Mouse (Mus musculus) MEL (cell line): ENCODE results near the gene Krtap22-2. TPM values are rescaled to one million over a fixed set of nuclear protein-coding genes. Genes with fewer than 3 reads are reported as not detected.
"Not testable (repeated sequence)": the region's sequence is repeated elsewhere in the genome, so short reads cannot be mapped to it uniquely, and the experiment has no call there.

Experiments used
- DNase-seq: peaks from one replicate; pipeline ENCODE4 v3.0.0; 2011; ENCODE audit warnings: low read depth, low spot score
- H3K27ac ChIP-seq: 2 replicates; pipeline ENCODE4 v1.5.1; 2012; ENCODE audit warnings: low read depth, mild to moderate bottlenecking, control low read depth, low read length, moderate library complexity; ENCODE audit not compliant: control insufficient read depth
- H3K27me3 ChIP-seq, 2 experiments: fragments of 150-350 bp in 1 of 2; sonication (generic) in 1 of 2; 2 replicates each; pipeline ENCODE4 v1.6.1; 2012; ENCODE audit warnings: low read length in 2 of 2, mild to moderate bottlenecking in 2 of 2, improper control_type of control experiment in 1 of 2, moderate library complexity in 1 of 2; ENCODE audit not compliant: insufficient read depth in 2 of 2, control insufficient read depth in 1 of 2
- H3K36me3 ChIP-seq, 2 experiments: 2 replicates each; pipeline ENCODE4 v1.6.1; 2012 to 2014; ENCODE audit warnings: low read length in 2 of 2, improper control_type of control experiment in 1 of 2, inconsistent platforms in 1 of 2, mild to moderate bottlenecking in 1 of 2; ENCODE audit not compliant: insufficient read depth in 2 of 2, control insufficient read depth in 1 of 2
- H3K4me1 ChIP-seq, 2 experiments: fragments of 150-350 bp in 1 of 2; sonication (generic) in 1 of 2; 2 replicates each; pipeline ENCODE4 v1.6.1; 2012; ENCODE audit warnings: low read length in 2 of 2, improper control_type of control experiment in 1 of 2, mild to moderate bottlenecking in 1 of 2; ENCODE audit not compliant: insufficient read depth in 2 of 2, control insufficient read depth in 1 of 2
- H3K4me3 ChIP-seq, 2 experiments: fragments of 150-350 bp in 1 of 2; sonication (generic) in 1 of 2; 2 replicates each; pipeline ENCODE4 v1.5.1; 2012; ENCODE audit warnings: low read depth in 2 of 2, low read length in 2 of 2, mild to moderate bottlenecking in 2 of 2, moderate library complexity in 2 of 2, control low read depth in 1 of 2, improper control_type of control experiment in 1 of 2; ENCODE audit not compliant: control insufficient read depth in 1 of 2, insufficient read depth in 1 of 2
- H3K79me2 ChIP-seq: 2 replicates; pipeline ENCODE4 v1.6.1; 2012; ENCODE audit warnings: mild to moderate bottlenecking, low read length, moderate library complexity; ENCODE audit not compliant: control insufficient read depth, poor library complexity, insufficient read depth
- H3K9ac ChIP-seq: 2 replicates; pipeline ENCODE4 v1.6.1; 2012; ENCODE audit warnings: low read depth, mild to moderate bottlenecking, control low read depth, low read length, moderate library complexity; ENCODE audit not compliant: control insufficient read depth, poor library complexity, severe bottlenecking
- H3K9me3 ChIP-seq: fragments of 150-350 bp; sonication (generic); replicated peaks from 2 replicates; pipeline ENCODE4 v1.6.1; 2012; ENCODE audit warnings: mild to moderate bottlenecking, low read length, improper control_type of control experiment, moderate library complexity; ENCODE audit not compliant: insufficient read depth
- BHLHE40 ChIP-seq: IDR thresholded peaks from 2 replicates; pipeline ENCODE4 v1.6.1; 2012; ENCODE audit warnings: low read depth, mild to moderate bottlenecking, inconsistent platforms, low read length, improper control_type of control experiment, borderline replicate concordance
- CHD1 ChIP-seq: IDR thresholded peaks from 2 replicates; pipeline ENCODE4 v1.6.1; 2012; ENCODE audit warnings: low read depth, mild to moderate bottlenecking, inconsistent platforms, low read length, improper control_type of control experiment
- CHD2 ChIP-seq: IDR thresholded peaks from 2 replicates; pipeline ENCODE4 v1.6.1; 2011; ENCODE audit warnings: low read length, improper control_type of control experiment
- CTCF ChIP-seq, 3 experiments: IDR thresholded peaks in 2 of 3; conservative IDR thresholded peaks in 1 of 3; 2 replicates each; pipeline ENCODE4 v1.5.1; 2011 to 2012; ENCODE audit warnings: low read length in 3 of 3, low read depth in 2 of 3, mild to moderate bottlenecking in 2 of 3, improper control_type of control experiment in 1 of 3, inconsistent platforms in 1 of 3, mixed read lengths in 1 of 3, moderate library complexity in 1 of 3; ENCODE audit not compliant: control insufficient read depth in 1 of 3, insufficient read depth in 1 of 3, poor library complexity in 1 of 3, severe bottlenecking in 1 of 3
- EP300 ChIP-seq, 2 experiments: IDR thresholded peaks; 2 replicates each; pipeline ENCODE4 v1.6.1; 2011; ENCODE audit warnings: improper control_type of control experiment in 2 of 2, low read length in 2 of 2, low read depth in 1 of 2, mild to moderate bottlenecking in 1 of 2
- GATA1 ChIP-seq: IDR thresholded peaks from 2 replicates; pipeline ENCODE4 v1.6.1; 2011; ENCODE audit warnings: low read depth, low read length, improper control_type of control experiment
- HCFC1 ChIP-seq: IDR thresholded peaks from 2 replicates; pipeline ENCODE4 v1.6.1; 2012; ENCODE audit warnings: low read depth, mild to moderate bottlenecking, inconsistent platforms, low read length, improper control_type of control experiment, moderate library complexity
- JUND ChIP-seq: IDR thresholded peaks from 2 replicates; pipeline ENCODE4 v1.6.1; 2011; ENCODE audit warnings: low read depth, mild to moderate bottlenecking, improper control_type of control experiment, low read length
- MAFK ChIP-seq: IDR thresholded peaks from 2 replicates; pipeline ENCODE4 v1.6.1; 2011; ENCODE audit warnings: low read depth, mild to moderate bottlenecking, low read length, improper control_type of control experiment, borderline replicate concordance
- MAZ ChIP-seq: IDR thresholded peaks from 2 replicates; pipeline ENCODE4 v1.6.1; 2012; ENCODE audit warnings: low read depth, mild to moderate bottlenecking, inconsistent platforms, low read length, improper control_type of control experiment
- MEF2A ChIP-seq: IDR thresholded peaks from 2 replicates; pipeline ENCODE4 v1.6.1; 2014; ENCODE audit warnings: low read depth, mild to moderate bottlenecking, inconsistent platforms, low read length, improper control_type of control experiment; ENCODE audit not compliant: poor library complexity, insufficient replicate concordance, severe bottlenecking; ENCODE audit errors: extremely low read depth
- MXI1 ChIP-seq: IDR thresholded peaks from 2 replicates; pipeline ENCODE4 v1.6.1; 2011; ENCODE audit warnings: mild to moderate bottlenecking, low read depth, low read length, improper control_type of control experiment
- MYB ChIP-seq: IDR thresholded peaks from 2 replicates; pipeline ENCODE4 v1.6.1; 2011; ENCODE audit warnings: mild to moderate bottlenecking, low read depth, low read length, improper control_type of control experiment
- MYC ChIP-seq: IDR thresholded peaks from 2 replicates; pipeline ENCODE4 v1.6.1; 2011; ENCODE audit warnings: low read depth, mild to moderate bottlenecking, low read length, improper control_type of control experiment, moderate library complexity
- NELFE ChIP-seq: IDR thresholded peaks from 2 replicates; pipeline ENCODE4 v1.6.1; 2011; ENCODE audit warnings: low read depth, low read length, improper control_type of control experiment
- POLR2AphosphoS2 ChIP-seq: IDR thresholded peaks from 2 replicates; pipeline ENCODE4 v1.6.1; 2011; ENCODE audit warnings: low read length, improper control_type of control experiment
- POLR2AphosphoS5 ChIP-seq: IDR thresholded peaks from 2 replicates; pipeline ENCODE4 v1.6.1; 2012; ENCODE audit warnings: low read depth, borderline replicate concordance, mild to moderate bottlenecking, inconsistent platforms, low read length, moderate library complexity, mixed read lengths
- RAD21 ChIP-seq: IDR thresholded peaks from 2 replicates; pipeline ENCODE4 v1.6.1; 2011; ENCODE audit warnings: mild to moderate bottlenecking, low read depth, low read length, improper control_type of control experiment
- RCOR1 ChIP-seq: IDR thresholded peaks from 2 replicates; pipeline ENCODE4 v1.6.1; 2012; ENCODE audit warnings: low read depth, mild to moderate bottlenecking, inconsistent platforms, low read length, improper control_type of control experiment
- SIN3A ChIP-seq: IDR thresholded peaks from 2 replicates; pipeline ENCODE4 v1.6.1; 2012; ENCODE audit warnings: low read length, improper control_type of control experiment, inconsistent platforms
- SMC3 ChIP-seq: IDR thresholded peaks from 2 replicates; pipeline ENCODE4 v1.6.1; 2011; ENCODE audit warnings: low read depth, low read length, improper control_type of control experiment
- TBP ChIP-seq: IDR thresholded peaks from 2 replicates; pipeline ENCODE4 v1.8.0; 2011; ENCODE audit warnings: low read depth, low read length, improper control_type of control experiment
- TCF12 ChIP-seq: IDR thresholded peaks from 2 replicates; pipeline ENCODE4 v1.6.1; 2014; ENCODE audit warnings: low read depth, mild to moderate bottlenecking, inconsistent platforms, low read length, improper control_type of control experiment, moderate library complexity
- UBTF ChIP-seq: IDR thresholded peaks from 2 replicates; pipeline ENCODE4 v1.6.1; 2012; ENCODE audit warnings: low read depth, mild to moderate bottlenecking, inconsistent platforms, low read length, improper control_type of control experiment, moderate library complexity, borderline replicate concordance; ENCODE audit not compliant: insufficient read depth
- USF1 ChIP-seq: IDR thresholded peaks from 2 replicates; pipeline ENCODE4 v1.6.1; 2014; ENCODE audit warnings: low read depth, mild to moderate bottlenecking, inconsistent platforms, low read length, improper control_type of control experiment, moderate library complexity
- ZKSCAN1 ChIP-seq: IDR thresholded peaks from 2 replicates; pipeline ENCODE4 v1.6.1; 2012; ENCODE audit warnings: low read depth, mild to moderate bottlenecking, inconsistent platforms, low read length, improper control_type of control experiment, moderate library complexity
- ZMIZ1 ChIP-seq: IDR thresholded peaks from 2 replicates; pipeline ENCODE4 v1.6.1; 2012; ENCODE audit warnings: low read depth, mild to moderate bottlenecking, inconsistent platforms, low read length, improper control_type of control experiment, moderate library complexity
- polyA plus RNA-seq, 2 experiments: library from polyadenylated mRNA; stranded (reverse) in 1 of 2; unstranded in 1 of 2; fragments of >175 nt in 1 of 2; fragments of >200 nt in 1 of 2; gene quantifications; 2 replicates each; pipeline versions ENCODE4 v1.2.1 to v1.2.4; 2012; ENCODE audit warnings: low replicate concordance in 2 of 2, low read depth in 1 of 2; ENCODE audit not compliant: insufficient read length in 2 of 2, insufficient read depth in 1 of 2, missing spikeins in 1 of 2
- total RNA-seq: library from RNA; depleted of rRNA; stranded (reverse); fragments of 300-350 nt; gene quantifications from 2 replicates; pipeline ENCODE4 v1.2.3, GENCODE M21; 2012

The Krtap22-2 gene
- total and polyA plus RNA-seq, 3 experiments = not detected

GRCm38 (mm10) chr16:89014984-89015383, 4.4 kb upstream of the Krtap22-2 start, which contains the start of gene Gm10229:
Gm10229 (plus strand) TSS chr16:89015284.
- not testable (repeated sequence) for H3K9ac ChIP-seq, H3K4me3 ChIP-seq, H3K27me3 ChIP-seq, H3K27ac ChIP-seq, H3K36me3 ChIP-seq, H3K79me2 ChIP-seq, DNase-seq, H3K4me1 ChIP-seq, H3K9me3 ChIP-seq

- H3K27ac ChIP-seq = no peak overlapping the region
- no peaks in the 10 kb centered on the region for H3K36me3 ChIP-seq
- no peak overlapping the region for H3K9ac ChIP-seq
- no peak for DNase-seq
- no peaks in the 10 kb centered on the region for H3K4me1 ChIP-seq
- TF ChIP-seq EP300 (IDR thresholded peaks at IDR 0.05; ENCODE audit: low read depth in 1 of 2, low read length in 2 of 2) (no peak), TBP (no peak), RAD21 (no peak), CTCF (IDR thresholded peaks at IDR 0.05 in 2 of 3, conservative IDR thresholded peaks at IDR 0.05 in 1 of 3; ENCODE audit: control insufficient read depth in 1 of 3, insufficient read depth in 1 of 3, low read depth in 2 of 3, low read length in 3 of 3, poor library complexity in 1 of 3, severe bottlenecking in 1 of 3) (no peak), HCFC1 (no peak), SMC3 (no peak), POLR2AphosphoS5 (no peak), JUND (no peak), CHD2 (no peak), MYC (no peak), ZMIZ1 (no peak), POLR2AphosphoS2 (no peak), RCOR1 (no peak), GATA1 (no peak), CHD1 (no peak), ZKSCAN1 (no peak)
- H3K79me2 ChIP-seq = no peaks in the 10 kb centered on the region
- H3K4me3 ChIP-seq = no peak overlapping the region
- no peaks in the 10 kb centered on the region for H3K27me3 ChIP-seq
- H3K9me3 ChIP-seq = no peaks in the 10 kb centered on the region
Observed at GRCm38 (mm10) chr16:89013973-89014372, 3.4 kb upstream of the Krtap22-2 start.

- DNase-seq = no peak
- Histone ChIP-seq H3K9me3 (no peaks in the 10 kb centered on the region), H3K9ac (no peak within 1 kb of the TSS), H3K27me3 (no peaks in the 10 kb centered on the region), H3K79me2 (no peaks in the 10 kb centered on the region), H3K36me3 (no peaks in the 10 kb centered on the region), H3K27ac (no peak within 1 kb of the TSS), H3K4me3 (no peak within 1 kb of the TSS), H3K4me1 (no peaks in the 10 kb centered on the region)
- TF ChIP-seq BHLHE40 (no peak), ZMIZ1 (no peak), MYC (no peak), GATA1 (no peak), SIN3A (no peak), MAFK (no peak), MAZ (no peak), CHD2 (no peak), SMC3 (no peak), TCF12 (no peak), NELFE (no peak), USF1 (no peak), MEF2A (no peak), MYB (no peak), POLR2AphosphoS5 (no peak), UBTF (no peak), ZKSCAN1 (no peak), MXI1 (no peak), CHD1 (no peak)
Observed at GRCm38 (mm10) chr16:88962773-88963172, 47.8 kb downstream of the Krtap22-2 start, which contains the start of gene Krtap16-3. Krtap16-3 (minus strand) TSS chr16:88962873.
